Comparison of ENCODE assay signal across 23 mouse cellular contexts in the genomic region with DNA sequence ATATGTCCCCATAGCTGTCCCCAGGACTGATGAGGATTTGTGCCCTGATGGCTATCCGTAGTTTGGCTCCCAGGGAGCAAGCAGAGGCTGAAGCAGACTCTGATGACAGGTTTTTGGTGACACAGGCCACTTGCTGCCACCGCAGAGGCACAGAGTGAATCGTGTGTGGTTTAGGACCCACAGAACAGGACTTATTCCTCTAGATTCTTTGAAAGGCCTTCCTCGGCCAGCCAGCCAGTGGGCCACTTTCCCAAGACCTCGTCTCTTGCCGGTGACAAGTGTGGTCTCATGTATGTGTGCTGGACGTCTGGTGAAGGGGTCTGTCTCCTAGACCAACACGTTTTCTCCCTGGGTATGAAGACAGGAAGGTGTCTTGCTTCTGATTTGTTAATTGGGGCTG. TPM values are rescaled to one million over a fixed set of nuclear protein-coding genes. Genes with fewer than 3 reads are reported as not detected.
"Had no signal": no experiment of that assay in that cellular context is flagged by ENCODE, and none has a peak within 500 bp of the region (broad histone marks: within the 10 kb centered on the region; RNA-seq: fewer than 3 reads in every experiment).

No protein-coding gene starts in this region.

- DNase-seq: gastrocnemius, postnatal 25 days; heart, postnatal 4 days; kidney, adult 18-20 months; kidney, adult 8-10 months; kidney, postnatal 10 days; kidney, postnatal 25 days; kidney, postnatal 4 days; left cerebral cortex, postnatal 4 days had no signal

- H3K36me3 ChIP-seq: heart, embryonic 12.5 days; hindbrain, embryonic 10.5 days; hindbrain, embryonic 12.5 days; intestine, embryonic 15.5 days; limb, embryonic 13.5 days; limb, embryonic 15.5 days; liver, embryonic 12.5 days had no signal

- H3K27me3 ChIP-seq: heart, embryonic 12.5 days; hindbrain, embryonic 12.5 days; intestine, embryonic 15.5 days; limb, embryonic 13.5 days; limb, embryonic 15.5 days; liver, embryonic 12.5 days had no signal

- H3K4me1 ChIP-seq: hindbrain, embryonic 12.5 days; intestine, embryonic 15.5 days; limb, embryonic 15.5 days; liver, embryonic 12.5 days had no signal

- H3K9ac ChIP-seq: heart, embryonic 12.5 days; hindbrain, embryonic 12.5 days; hindbrain, embryonic 14.5 days; intestine, embryonic 15.5 days; limb, embryonic 13.5 days; limb, embryonic 15.5 days; liver, embryonic 12.5 days; liver, embryonic 14.5 days had no signal

- H3K4me2 ChIP-seq: heart, embryonic 12.5 days; hindbrain, embryonic 12.5 days; hindbrain, embryonic 14.5 days; intestine, embryonic 15.5 days; limb, embryonic 13.5 days; limb, embryonic 15.5 days; liver, embryonic 12.5 days had no signal

- H3K9me3 ChIP-seq: heart, embryonic 12.5 days; hindbrain, embryonic 10.5 days; hindbrain, embryonic 12.5 days; intestine, embryonic 15.5 days; limb, embryonic 13.5 days; limb, embryonic 15.5 days; liver, embryonic 12.5 days had no signal

- H3K27ac ChIP-seq: hindbrain, embryonic 10.5 days; hindbrain, embryonic 12.5 days; hindbrain, embryonic 14.5 days; intestine, embryonic 15.5 days; layer of hippocampus, adult 2 months; left cerebral cortex, adult 2 months; limb, embryonic 13.5 days; limb, embryonic 15.5 days; liver, embryonic 12.5 days; liver, embryonic 14.5 days had no signal

- H3K4me3 ChIP-seq: heart, embryonic 12.5 days; hindbrain, embryonic 10.5 days; hindbrain, embryonic 12.5 days; intestine, embryonic 15.5 days; layer of hippocampus, adult 2 months; left cerebral cortex, adult 2 months; limb, embryonic 13.5 days; limb, embryonic 15.5 days; liver, embryonic 12.5 days had no signal

- ATAC-seq: hindbrain, embryonic 16.5 days; inflammation-experienced regulatory T-cells, adult 6 months; intestine, embryonic 15.5 days; intestine, postnatal 0 days; liver, embryonic 12.5 days had no signal

RNA-seq across cellular contexts. Expression of a gene that starts 48.8 kb away (rescaled TPM):
- total RNA-seq: granulocyte monocyte progenitor cell, adult 5-6 weeks had no signal
- polyA plus RNA-seq: inflammation-experienced regulatory T-cells, adult 6 months had no signal
